Mouse (Mus musculus): ENCODE measurements around the gene Scgb1a1. TPM values are rescaled to one million over a fixed set of nuclear protein-coding genes. Genes with fewer than 3 reads are reported as not detected.

Gene Scgb1a1
- total and polyA plus RNA-seq, 2 experiments from 2014 or later, result not detected

- Histone ChIP-seq H3K36me3 (ENCODE audit: insufficient read depth, low read length) (no peaks in the 10 kb centered on the region), H3K4me3 (ENCODE audit: low read depth, low read length) (no peak overlapping the region), H3K4me2 (ENCODE audit: low read depth, low read length, poor library complexity, severe bottlenecking) (no peak overlapping the region), H3K27ac (ENCODE audit: low read depth, low read length) (no peak overlapping the region), H3K4me1 (ENCODE audit: insufficient read depth, low read length) (no peaks in the 10 kb centered on the region), H3K27me3 (ENCODE audit: insufficient read depth, low read length) (no peaks in the 10 kb centered on the region), H3K9me3 (ENCODE audit: low read length) (no peaks in the 10 kb centered on the region), H3K9ac (replicated peaks; ENCODE audit: low read length, poor library complexity, severe bottlenecking) (no peak overlapping the region)
- no peak for TF ChIP-seq CTCF (IDR thresholded peaks at IDR 0.05)
- ATAC-seq (ENCODE audit: low FRiP score) (0 out of 2 replicates have a peak, but pooled peaks have one; percentile 22), DNase-seq (ENCODE audit: low spot score) (no peak)
- 89% methylated on average over 14 of the region's 14 CpGs for WGBS
Observed at GRCm38 (mm10) chr19:9081311-9082190, 6.2 kb downstream of the Scgb1a1 start.

DNA sequence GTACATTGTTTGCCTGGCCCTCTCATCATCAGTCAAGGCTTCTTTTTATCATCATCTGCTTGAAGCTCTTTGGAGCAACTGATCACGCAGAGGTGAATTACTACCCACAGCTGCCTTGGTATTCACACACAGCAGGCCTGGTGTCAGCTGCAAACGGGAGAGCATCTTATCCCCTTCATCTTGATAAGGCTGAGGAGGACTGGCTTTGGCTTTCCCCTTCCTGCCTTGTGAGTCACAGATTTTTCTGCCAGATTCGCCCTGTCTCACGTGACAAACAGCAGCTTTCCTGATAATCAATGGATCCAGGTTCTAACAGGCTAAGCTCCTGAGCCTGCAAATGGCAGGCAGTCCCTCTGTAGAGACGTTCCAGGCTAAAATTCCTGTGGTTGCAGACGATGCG, 7.8 kb downstream of the Scgb1a1 start:
- Histone ChIP-seq H3K9me3 (ENCODE audit: low read length) (no peaks in the 10 kb centered on the region), H3K27ac (ENCODE audit: low read depth, low read length) (no peak overlapping the region), H3K4me2 (ENCODE audit: low read depth, low read length, poor library complexity, severe bottlenecking) (no peak overlapping the region), H3K36me3 (ENCODE audit: insufficient read depth, low read length) (no peaks in the 10 kb centered on the region), H3K4me3 (ENCODE audit: low read depth, low read length) (no peak overlapping the region), H3K27me3 (ENCODE audit: insufficient read depth, low read length) (no peaks in the 10 kb centered on the region), H3K9ac (replicated peaks; ENCODE audit: low read length, poor library complexity, severe bottlenecking) (no peak overlapping the region), H3K4me1 (ENCODE audit: insufficient read depth, low read length) (no peaks in the 10 kb centered on the region)
- no peak for TF ChIP-seq CTCF (IDR thresholded peaks at IDR 0.05)
- 46% methylated on average over 7 of the region's 7 CpGs for WGBS
- ATAC-seq (ENCODE audit: low FRiP score) (no peak), DNase-seq (ENCODE audit: low spot score) (no peak)

- Histone ChIP-seq H3K27me3 (ENCODE audit: insufficient read depth, low read length) (no peaks in the 10 kb centered on the region), H3K9ac (replicated peaks; ENCODE audit: low read length, poor library complexity, severe bottlenecking) (no peak overlapping the region), H3K4me1 (ENCODE audit: insufficient read depth, low read length) (no peaks in the 10 kb centered on the region), H3K4me3 (ENCODE audit: low read depth, low read length) (no peak overlapping the region), H3K4me2 (ENCODE audit: low read depth, low read length, poor library complexity, severe bottlenecking) (no peak overlapping the region), H3K36me3 (ENCODE audit: insufficient read depth, low read length) (no peaks in the 10 kb centered on the region), H3K27ac (ENCODE audit: low read depth, low read length) (no peak overlapping the region), H3K9me3 (ENCODE audit: low read length) (no peaks in the 10 kb centered on the region)
- DNase-seq (ENCODE audit: low spot score) (no peak), ATAC-seq (ENCODE audit: low FRiP score) (no peak)
- TF ChIP-seq CTCF (IDR thresholded peaks at IDR 0.05), result no peak
- WGBS, result 74% methylated on average over 4 of the region's 4 CpGs
Observed at GRCm38 (mm10) chr19:9076982-9077660, 10.6 kb downstream of the Scgb1a1 start.

DNA sequence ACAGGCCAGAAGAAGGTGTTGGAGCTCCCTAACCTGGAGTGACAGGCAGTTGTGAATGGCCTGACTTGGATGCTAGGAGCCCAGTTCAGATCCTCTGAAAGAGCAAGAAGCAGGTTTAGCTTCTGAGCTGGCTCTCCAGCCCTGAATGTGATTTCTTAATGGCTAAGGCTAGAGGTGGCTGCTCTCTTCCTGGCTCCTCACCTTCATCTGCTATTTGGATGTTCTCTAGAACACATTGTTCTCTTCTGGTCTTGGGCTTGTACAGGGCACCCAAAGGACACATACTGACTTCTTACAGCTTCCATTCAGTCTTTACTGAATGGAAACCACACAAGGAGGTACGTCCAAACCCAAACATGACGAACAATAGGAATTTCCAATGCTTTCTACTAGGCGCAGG, 11.7 kb downstream of the Scgb1a1 start:
- Histone ChIP-seq H3K27me3 (ENCODE audit: insufficient read depth, low read length) (no peaks in the 10 kb centered on the region), H3K4me3 (ENCODE audit: low read depth, low read length) (no peak overlapping the region), H3K36me3 (ENCODE audit: insufficient read depth, low read length) (no peaks in the 10 kb centered on the region), H3K9me3 (ENCODE audit: low read length) (no peaks in the 10 kb centered on the region), H3K27ac (ENCODE audit: low read depth, low read length) (no peak overlapping the region), H3K9ac (replicated peaks; ENCODE audit: low read length, poor library complexity, severe bottlenecking) (no peak overlapping the region), H3K4me2 (ENCODE audit: low read depth, low read length, poor library complexity, severe bottlenecking) (no peak overlapping the region), H3K4me1 (ENCODE audit: insufficient read depth, low read length) (no peaks in the 10 kb centered on the region)
- ATAC-seq (ENCODE audit: low FRiP score) (no peak), DNase-seq (ENCODE audit: low spot score) (no peak)
- 91% methylated on average over 3 of the region's 3 CpGs for WGBS
- no peak for TF ChIP-seq CTCF (IDR thresholded peaks at IDR 0.05)

DNA sequence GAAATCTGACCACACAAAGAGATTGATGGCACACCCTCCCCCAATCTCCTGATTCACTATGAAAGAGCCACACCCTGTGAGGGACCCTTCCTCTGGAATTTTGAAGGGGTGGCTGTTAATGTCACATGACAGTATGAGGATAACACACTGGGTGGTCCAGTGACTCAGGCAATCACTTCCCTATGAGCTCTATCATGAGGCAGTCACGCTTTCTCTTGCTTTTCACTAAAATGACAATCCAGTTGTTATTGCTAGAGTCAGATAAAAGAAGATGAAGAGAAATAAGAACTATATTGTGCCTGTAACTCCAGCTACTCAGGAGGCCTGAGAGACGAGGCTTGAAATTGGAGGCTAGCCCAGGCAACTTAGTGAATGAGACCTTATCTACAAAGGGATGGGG, 12.2 kb downstream of the Scgb1a1 start:
- no peak for ATAC-seq (ENCODE audit: low FRiP score)
- no peak for TF ChIP-seq CTCF (IDR thresholded peaks at IDR 0.05)
- no peak overlapping the region for H3K9ac ChIP-seq (replicated peaks; ENCODE audit: low read length, poor library complexity, severe bottlenecking)
- 59% methylated on average over 2 of the region's 2 CpGs for WGBS
- no peaks in the 10 kb centered on the region for H3K9me3 ChIP-seq (ENCODE audit: low read length)
- H3K36me3 ChIP-seq (ENCODE audit: insufficient read depth, low read length), result no peaks in the 10 kb centered on the region
- no peak for DNase-seq (ENCODE audit: low spot score)
- no peaks in the 10 kb centered on the region for H3K27me3 ChIP-seq (ENCODE audit: insufficient read depth, low read length)
- H3K27ac ChIP-seq (ENCODE audit: low read depth, low read length), result no peak overlapping the region
- no peaks in the 10 kb centered on the region for H3K4me1 ChIP-seq (ENCODE audit: insufficient read depth, low read length)
- no peak overlapping the region for H3K4me2 ChIP-seq (ENCODE audit: low read depth, low read length, poor library complexity, severe bottlenecking)
- no peak overlapping the region for H3K4me3 ChIP-seq (ENCODE audit: low read depth, low read length)

DNA sequence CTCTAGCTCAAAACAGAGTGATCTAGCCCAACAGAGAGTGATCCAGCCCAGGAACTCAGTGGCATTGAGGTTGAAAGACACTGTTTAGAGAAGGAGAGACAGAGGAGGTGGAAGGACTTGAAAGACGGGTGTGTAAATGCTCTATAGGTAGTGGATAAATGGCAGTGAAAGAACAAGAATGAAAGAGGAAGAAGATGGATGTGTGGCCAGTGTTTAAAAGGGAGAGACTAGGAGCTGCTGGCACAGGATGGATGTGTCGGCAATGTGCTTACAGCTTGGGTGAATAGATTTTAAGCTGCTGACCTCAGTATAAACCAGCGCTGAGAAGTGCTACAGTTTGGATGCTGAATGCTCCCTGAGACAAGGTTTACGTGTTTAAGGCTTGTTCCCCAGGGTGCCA, 13.3 kb downstream of the Scgb1a1 start:
- H3K27me3 ChIP-seq (ENCODE audit: insufficient read depth, low read length), result no peaks in the 10 kb centered on the region
- no peak overlapping the region for H3K4me2 ChIP-seq (ENCODE audit: low read depth, low read length, poor library complexity, severe bottlenecking)
- ATAC-seq (ENCODE audit: low FRiP score) (no peak), DNase-seq (ENCODE audit: low spot score) (no peak)
- no peaks in the 10 kb centered on the region for H3K4me1 ChIP-seq (ENCODE audit: insufficient read depth, low read length)
- no peaks in the 10 kb centered on the region for H3K9me3 ChIP-seq (ENCODE audit: low read length)
- no peak overlapping the region for H3K4me3 ChIP-seq (ENCODE audit: low read depth, low read length)
- H3K9ac ChIP-seq (replicated peaks; ENCODE audit: low read length, poor library complexity, severe bottlenecking), result no peak overlapping the region
- H3K27ac ChIP-seq (ENCODE audit: low read depth, low read length), result no peak overlapping the region
- WGBS, result 84% methylated on average over 4 of the region's 4 CpGs
- no peaks in the 10 kb centered on the region for H3K36me3 ChIP-seq (ENCODE audit: insufficient read depth, low read length)
- no peak for TF ChIP-seq CTCF (IDR thresholded peaks at IDR 0.05)

Data from midbrain, postnatal 0 days (tissue).